ENCODE assay signal across 23 mouse cellular contexts in the genomic region with DNA sequence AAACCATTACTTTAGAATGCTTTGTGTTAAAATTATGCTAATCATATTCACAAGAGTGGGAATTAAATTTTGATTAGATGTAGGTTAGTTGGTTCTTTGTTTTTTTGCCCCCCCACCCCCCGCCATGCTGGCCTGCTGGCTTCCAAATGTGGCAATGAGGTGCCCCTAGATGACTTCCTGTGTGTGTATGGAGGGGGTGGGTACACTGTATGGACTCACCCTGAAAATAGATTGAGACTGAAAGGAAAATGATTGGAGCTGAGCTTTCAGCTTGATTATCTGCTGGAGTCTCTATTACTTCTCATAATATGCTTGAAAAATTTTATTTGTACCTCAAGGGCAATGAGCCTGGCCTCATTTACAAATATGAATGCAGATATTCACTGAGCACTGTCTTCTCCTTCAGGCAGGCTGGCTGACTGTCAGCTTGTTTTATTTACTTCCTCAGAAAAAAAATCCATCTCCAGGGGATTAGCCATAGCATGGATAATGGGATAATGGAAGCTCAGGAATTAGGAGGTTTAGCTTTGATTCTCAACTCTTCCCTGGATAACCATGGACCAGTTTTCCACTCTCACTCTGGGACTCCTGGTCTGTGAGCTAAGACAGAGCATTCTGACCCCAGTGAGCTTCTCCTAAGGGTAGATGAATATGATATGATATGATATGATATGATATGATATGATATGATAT.
DNase-seq lines count a peak whose midpoint lies in the region; ATAC-seq lines count a peak whose summit lies in the region.
"Had no signal": no experiment of that assay in that cellular context is flagged by ENCODE, and none has a peak within 500 bp of the region (broad histone marks: within the 10 kb centered on the region; RNA-seq: fewer than 3 reads in every experiment).

No protein-coding gene starts in this region.

- H3K4me3 ChIP-seq in embryonic facial prominence, embryonic 12.5 days: no peak overlapping the region
- no peak overlapping the region for H3K4me3 ChIP-seq in embryonic facial prominence, embryonic 10.5 days
- H3K4me3 ChIP-seq in neural tube, embryonic 13.5 days: no peak overlapping the region
- no peak overlapping the region for H3K4me3 ChIP-seq in midbrain, embryonic 15.5 days
- H3K4me3 ChIP-seq: forebrain, embryonic 10.5 days; heart, adult 2 months; heart, embryonic 13.5 days; limb, embryonic 12.5 days; liver, embryonic 12.5 days had no signal

- 0 out of 2 replicates have a peak, but pooled peaks have one; percentile 28 for ATAC-seq in embryonic facial prominence, embryonic 12.5 days (ENCODE audit: insufficient number of reproducible peaks, insufficient read depth, low FRiP score, low TSS enrichment)
- peak; percentile 63 for ATAC-seq in neural tube, embryonic 13.5 days (ENCODE audit: low read depth)
- peak; percentile 75 for ATAC-seq in midbrain, embryonic 15.5 days (replicated peaks)
- ATAC-seq: intestine, postnatal 0 days; liver, embryonic 12.5 days had no signal

- no peak for DNase-seq in embryonic facial prominence, embryonic 10.5 days (ENCODE audit: low spot score)
- DNase-seq in neural tube, embryonic 10.5 days (ENCODE audit: extremely low spot score, low spot score): no peak
- no peak for DNase-seq in adrenal gland, postnatal 4 days (ENCODE audit: low spot score in 2 of 2)
- DNase-seq in right cerebral cortex, postnatal 14 days: no peak
- DNase-seq: adrenal gland, postnatal 10 days; cerebellum, adult 11 months; cerebellum, adult 9-11 months; gastrocnemius, postnatal 25 days; heart, adult 2 months; heart, postnatal 14 days; kidney, postnatal 36 days; lung, adult 18-20 months; lung, postnatal 10 days; right cerebral cortex, postnatal 25 days; thymus, postnatal 14 days had no signal

- H3K9ac ChIP-seq in embryonic facial prominence, embryonic 12.5 days: no peak overlapping the region
- H3K9ac ChIP-seq in neural tube, embryonic 13.5 days: no peak overlapping the region
- H3K9ac ChIP-seq in midbrain, embryonic 15.5 days: no peak overlapping the region
- H3K9ac ChIP-seq: heart, embryonic 13.5 days; limb, embryonic 12.5 days; liver, embryonic 12.5 days had no signal

- no peaks in the 10 kb centered on the region for H3K27me3 ChIP-seq in embryonic facial prominence, embryonic 12.5 days
- no peaks in the 10 kb centered on the region for H3K27me3 ChIP-seq in embryonic facial prominence, embryonic 10.5 days (replicated peaks; ENCODE audit: low read depth, poor library complexity, severe bottlenecking)
- H3K27me3 ChIP-seq in neural tube, embryonic 13.5 days: no peaks in the 10 kb centered on the region
- H3K27me3 ChIP-seq in midbrain, embryonic 15.5 days (replicated peaks): no peaks in the 10 kb centered on the region
- H3K27me3 ChIP-seq: heart, embryonic 13.5 days; liver, embryonic 12.5 days had no signal

- H3K9me3 ChIP-seq in embryonic facial prominence, embryonic 12.5 days: no peaks in the 10 kb centered on the region
- H3K9me3 ChIP-seq in embryonic facial prominence, embryonic 10.5 days: no peaks in the 10 kb centered on the region
- no peaks in the 10 kb centered on the region for H3K9me3 ChIP-seq in neural tube, embryonic 13.5 days
- no peaks in the 10 kb centered on the region for H3K9me3 ChIP-seq in midbrain, embryonic 15.5 days
- H3K9me3 ChIP-seq: forebrain, embryonic 10.5 days; heart, embryonic 13.5 days; limb, embryonic 12.5 days; liver, embryonic 12.5 days had no signal

- no peaks in the 10 kb centered on the region for H3K4me1 ChIP-seq in embryonic facial prominence, embryonic 12.5 days
- H3K4me1 ChIP-seq in embryonic facial prominence, embryonic 10.5 days: no peaks in the 10 kb centered on the region
- H3K4me1 ChIP-seq in neural tube, embryonic 13.5 days (replicated peaks): peaks cover 9% of the 10 kb centered on the region; the same call in 1 of the 2 replicates
- peaks cover 8% of the 10 kb centered on the region; the same call in 1 of the 2 replicates for H3K4me1 ChIP-seq in midbrain, embryonic 15.5 days
- H3K4me1 ChIP-seq: heart, embryonic 13.5 days; limb, embryonic 12.5 days; liver, embryonic 12.5 days had no signal

- 79% methylated on average over 1 of the region's 1 CpGs for WGBS in embryonic facial prominence, embryonic 12.5 days
- 68% methylated on average over 1 of the region's 1 CpGs for WGBS in embryonic facial prominence, embryonic 10.5 days
- WGBS in neural tube, embryonic 13.5 days: 48% methylated on average over 1 of the region's 1 CpGs
- 42% methylated on average over 1 of the region's 1 CpGs for WGBS in midbrain, embryonic 15.5 days

- no peaks in the 10 kb centered on the region for H3K36me3 ChIP-seq in embryonic facial prominence, embryonic 12.5 days
- no peaks in the 10 kb centered on the region for H3K36me3 ChIP-seq in embryonic facial prominence, embryonic 10.5 days (replicated peaks)
- H3K36me3 ChIP-seq in neural tube, embryonic 13.5 days: no peaks in the 10 kb centered on the region
- no peaks in the 10 kb centered on the region for H3K36me3 ChIP-seq in midbrain, embryonic 15.5 days (replicated peaks)
- H3K36me3 ChIP-seq: forebrain, embryonic 10.5 days; heart, embryonic 13.5 days; limb, embryonic 12.5 days; liver, embryonic 12.5 days had no signal

- H3K27ac ChIP-seq in embryonic facial prominence, embryonic 12.5 days: no peak overlapping the region
- no peak overlapping the region for H3K27ac ChIP-seq in embryonic facial prominence, embryonic 10.5 days (replicated peaks)
- no peak overlapping the region; the same call in 1 of the 2 replicates for H3K27ac ChIP-seq in neural tube, embryonic 13.5 days (replicated peaks)
- H3K27ac ChIP-seq in midbrain, embryonic 15.5 days: 0 out of 2 replicates have a peak overlapping the region, but pooled peaks have one; percentile 2
- H3K27ac ChIP-seq: forebrain, embryonic 10.5 days; heart, adult 2 months; heart, embryonic 13.5 days; limb, embryonic 12.5 days; liver, embryonic 12.5 days had no signal

- no peak overlapping the region for H3K4me2 ChIP-seq in embryonic facial prominence, embryonic 12.5 days (replicated peaks)
- H3K4me2 ChIP-seq in neural tube, embryonic 13.5 days: no peak overlapping the region
- no peak overlapping the region for H3K4me2 ChIP-seq in midbrain, embryonic 15.5 days
- H3K4me2 ChIP-seq: heart, embryonic 13.5 days; limb, embryonic 12.5 days; liver, embryonic 12.5 days had no signal
